ENCODE assay signal across 1 mouse cellular context in the genomic region with DNA sequence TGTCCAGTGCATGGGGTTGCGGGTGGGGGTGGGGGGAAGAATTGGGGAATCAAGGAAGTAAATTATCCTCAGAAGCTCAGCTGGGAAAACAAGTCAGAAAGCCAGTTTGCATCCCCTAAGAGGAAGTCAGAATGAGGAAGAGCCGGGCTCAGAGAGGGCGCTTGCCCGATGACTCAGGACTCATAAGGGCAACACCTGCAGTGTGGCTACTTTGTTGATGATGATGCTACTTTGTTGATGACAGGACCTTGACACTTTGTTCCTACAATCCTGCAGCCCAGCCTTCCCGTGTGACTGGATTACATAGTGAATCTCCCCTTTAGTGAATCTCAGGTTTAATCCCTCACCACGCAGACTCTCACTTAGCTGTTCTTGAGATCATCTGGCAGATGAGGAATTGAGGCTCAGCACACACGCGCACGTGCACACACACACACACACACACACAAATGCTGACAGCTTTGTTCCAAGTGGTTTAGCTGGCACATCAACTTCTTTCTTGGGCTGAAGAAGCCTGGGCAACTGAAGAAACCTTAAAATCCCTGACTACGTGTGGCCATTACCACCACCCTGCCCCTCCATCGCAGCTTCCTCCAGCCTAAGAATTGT.
TF ChIP-seq lines count a peak whose summit lies in the region.

No protein-coding gene starts in this region.

TF ChIP-seq in CH12.LX, 34 proteins besides CTCF, POLR2A, EP300 and RAD21 (continued from another document):
- TF ChIP-seq BHLHE40 (IDR thresholded peaks at IDR 0.05; ENCODE audit: low read depth, low read length): peak; percentile 58
TF ChIP-seq in CH12.LX: peak in this region for 1.
